Mouse (Mus musculus): Measurements from ENCODE around the gene Serf2.

DNA sequence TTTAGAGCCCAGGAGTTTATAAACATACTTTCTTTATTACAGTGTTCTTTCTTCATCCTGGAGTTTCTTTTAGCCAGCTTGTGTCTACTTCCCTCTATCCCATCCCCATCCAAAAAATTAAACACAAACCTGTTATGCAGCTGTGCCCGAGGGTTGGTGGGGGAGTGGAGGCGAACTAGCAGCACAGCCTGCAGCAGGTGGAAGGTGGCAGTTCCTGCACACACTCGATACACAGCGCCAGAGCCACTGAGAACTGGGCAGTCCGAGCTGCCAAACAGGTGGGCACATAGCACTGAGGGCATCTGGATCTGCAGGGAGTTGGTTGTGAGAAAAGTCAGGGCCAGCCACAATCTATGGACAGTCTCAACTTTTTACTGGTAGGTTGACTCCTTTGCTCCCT is 6.5 kb downstream of the Serf2 start:
- no peak for TF ChIP-seq CTCF (IDR thresholded peaks at IDR 0.05; ENCODE audit: insufficient read depth, low read depth, low read length)
- TF ChIP-seq POLR2A (IDR thresholded peaks at IDR 0.05; ENCODE audit: insufficient read depth, low read depth, low read length) = no peak

Data from olfactory bulb, adult 2 months (tissue).